Mouse (Mus musculus) left cerebral cortex, postnatal 4 days (tissue): Measurements from ENCODE around the gene Antxr1. TPM values are rescaled to one million over a fixed set of nuclear protein-coding genes. Genes with fewer than 3 reads are reported as not detected.
"Not testable (repeated sequence)": the region's sequence is repeated elsewhere in the genome, so short reads cannot be mapped to it uniquely, and the experiment has no call there.

Experiments
- DNase-seq: peaks from one replicate; pipeline ENCODE4 v3.0.0-alpha.2; 2022
- intact Hi-C: fragments of 180-260 bp; cut with DNase I; formaldehyde crosslinking; loops from one replicate; pipeline ENCODE4 v1.15.1; 2025
- total RNA-seq, 2 experiments: library from RNA; stranded (reverse); gene quantifications; 2 replicates each; pipeline ENCODE4 v1.2.3; 2021

Gene Antxr1
- total RNA-seq, 2 experiments from 2014 or later: 20.9 to 28.4 TPM

DNA sequence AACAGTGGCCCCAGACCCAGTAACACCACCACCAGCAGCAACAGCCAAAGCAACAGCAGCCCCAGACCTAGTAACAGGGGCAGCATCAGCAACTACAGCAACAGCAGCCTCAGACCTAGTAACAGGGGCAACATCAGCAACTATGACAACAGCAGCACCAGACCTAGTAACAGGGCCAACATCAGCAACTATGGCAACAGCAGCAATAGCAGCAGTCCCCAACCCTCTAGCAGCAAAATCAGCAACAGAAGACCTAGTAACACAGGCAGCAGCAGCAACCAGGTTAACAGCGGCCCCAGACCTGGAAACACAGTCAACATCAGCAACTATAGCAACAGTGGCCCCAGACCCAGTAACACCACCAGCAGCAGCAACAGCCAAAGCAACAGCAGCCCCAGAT is 224.1 kb downstream of the Antxr1 start:
- DNase-seq: no peak
- intact Hi-C loops: no loop called here

DNA sequence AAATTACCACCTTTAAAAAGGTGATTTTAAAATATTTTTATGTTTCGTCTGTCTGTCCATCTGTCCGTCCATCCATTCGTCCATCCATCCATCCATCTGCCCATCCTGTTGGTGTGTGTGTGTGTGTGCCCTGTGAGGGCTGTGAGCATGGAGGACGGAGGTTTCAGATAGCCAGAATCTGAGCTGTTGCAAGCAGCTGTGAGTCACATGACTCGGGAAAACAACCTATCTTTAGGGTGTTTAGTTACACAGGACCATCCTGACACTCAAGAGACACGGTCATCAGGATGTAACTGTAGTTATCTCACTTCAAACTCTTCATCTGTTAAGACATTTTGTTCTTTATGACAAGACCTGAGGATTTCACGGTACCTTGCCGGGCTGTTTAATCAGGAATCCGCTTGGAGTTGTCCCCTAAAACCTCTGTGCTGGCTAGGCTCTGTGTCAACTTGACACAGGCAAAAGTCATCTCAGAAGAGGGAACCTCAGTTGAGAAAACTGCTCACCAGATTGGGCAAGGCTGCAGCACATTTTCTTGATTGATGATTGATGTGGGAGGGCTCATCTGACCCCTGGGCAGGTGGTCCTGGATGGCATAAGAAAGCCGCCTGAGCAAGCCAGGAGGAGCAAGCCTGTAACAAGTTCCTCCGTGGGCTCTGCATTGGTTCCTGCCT is 231.4 kb downstream of the Antxr1 start, which contains the start of gene D6Ertd527e:
Gene D6Ertd527e, plus strand, starts transcription at position 624 of the 674 bp plus-strand sequence.
- intact Hi-C loops: loop anchor here (10.0 kb wide), 1 partner anchor 421 kb away; no protein-coding TSS in a partner anchor
- DNase-seq: no peak

DNA sequence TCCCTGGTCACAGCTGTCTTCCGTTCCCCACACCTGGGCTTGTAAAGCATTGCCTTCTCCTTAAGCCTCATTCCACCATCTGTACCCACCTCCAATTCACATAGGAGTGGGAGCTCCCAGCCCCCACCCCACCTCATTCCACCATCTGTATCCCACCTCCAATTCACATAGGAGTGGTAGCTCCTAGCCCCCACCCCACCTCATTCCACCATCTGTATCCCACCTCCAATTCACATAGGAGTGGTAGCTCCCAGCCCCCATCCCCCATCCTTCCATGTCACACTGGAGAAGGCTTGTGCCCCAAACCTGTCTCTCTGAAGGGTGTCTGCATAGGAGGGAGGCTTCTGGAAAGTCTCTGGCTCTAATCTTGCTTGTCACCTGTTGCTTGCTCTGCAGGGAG is 232.3 kb downstream of the Antxr1 start:
- intact Hi-C loops: loop anchor here (10.0 kb wide), 1 partner anchor 421 kb away; no protein-coding TSS in a partner anchor
- no peak for DNase-seq

DNA sequence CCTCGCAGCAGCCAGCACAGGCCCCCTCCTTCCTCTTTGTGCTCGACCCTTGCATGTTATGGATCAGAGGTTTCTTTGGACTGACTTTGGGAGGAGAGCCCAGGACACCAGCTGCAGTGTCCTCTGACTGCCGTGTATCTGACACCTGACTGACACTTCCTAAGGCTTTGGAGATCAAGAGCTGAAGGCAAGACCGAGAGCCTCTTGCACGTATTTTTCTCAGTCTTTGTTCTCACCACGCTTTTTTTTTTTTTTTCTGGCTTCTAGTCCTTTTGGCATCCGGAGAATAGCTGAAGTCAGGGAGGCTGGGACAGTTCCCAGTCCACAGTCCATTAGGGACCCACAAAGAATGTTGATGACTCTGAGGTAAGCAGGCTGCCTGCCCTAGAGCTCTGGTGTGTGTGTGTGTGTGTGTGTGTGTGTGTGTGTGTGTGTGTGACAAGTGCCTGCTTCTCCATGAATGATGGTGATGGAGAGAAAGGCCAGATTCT is 233.2 kb downstream of the Antxr1 start:
- intact Hi-C loops: loop anchor here (10.0 kb wide), 1 partner anchor 422 kb away; no protein-coding TSS in a partner anchor
- peak; percentile 21 for DNase-seq

DNA sequence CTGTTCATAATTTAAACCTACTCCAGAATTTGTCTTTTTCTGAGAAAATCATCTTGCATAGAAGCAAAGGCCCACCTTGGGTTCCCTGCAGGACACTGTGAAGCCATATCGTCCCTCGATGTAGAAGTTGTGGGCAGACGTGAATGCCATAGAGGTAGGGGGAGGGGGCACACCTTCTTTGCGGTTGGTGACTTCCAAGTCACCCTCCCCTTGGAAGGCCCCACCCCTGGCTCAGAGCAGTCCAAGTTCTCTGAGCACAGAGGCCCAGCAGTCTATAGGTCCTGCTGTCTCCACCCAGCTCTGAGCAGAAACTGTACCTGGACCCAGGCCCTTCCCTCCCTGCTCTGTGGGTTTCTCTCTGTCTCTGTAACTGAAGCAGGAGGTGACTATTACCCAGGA is 233.7 kb downstream of the Antxr1 start:
- peak; percentile 12 for DNase-seq
- intact Hi-C loops: loop anchor here (2.0 to 10.0 kb wide), 3 partner anchors 235 to 423 kb away; no protein-coding TSS in a partner anchor

DNA sequence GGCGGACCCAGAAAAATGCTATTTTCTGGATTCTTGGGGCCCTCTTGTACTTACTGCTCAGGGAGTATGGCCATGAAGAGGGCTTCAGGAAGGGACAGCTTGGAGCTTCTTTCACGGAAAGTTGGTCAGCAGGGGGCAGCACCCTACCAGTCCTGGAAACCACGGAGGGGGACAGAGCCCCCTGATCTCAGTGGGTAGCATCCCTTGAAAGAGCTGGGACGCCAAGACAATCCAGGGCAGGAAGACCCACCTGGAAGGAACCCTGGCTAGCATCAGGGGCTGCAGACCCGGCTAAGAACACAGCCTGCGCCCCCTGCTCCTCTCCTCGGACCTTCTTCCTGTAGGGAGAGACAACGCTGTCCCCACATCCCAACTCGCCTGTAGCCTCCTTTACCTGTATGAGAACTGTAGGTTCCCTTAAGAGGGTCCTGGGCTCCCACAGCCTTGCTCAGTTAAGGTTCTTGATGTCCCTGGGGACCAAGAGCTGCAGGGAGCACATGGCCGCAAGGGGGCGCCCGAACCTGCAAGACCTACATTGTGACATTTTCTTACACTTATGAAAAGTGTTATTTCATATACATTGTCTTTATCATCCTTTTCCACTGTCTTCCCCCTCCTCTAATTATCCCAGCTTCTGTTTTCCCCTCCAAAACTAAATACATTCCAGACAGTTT is 234.2 kb downstream of the Antxr1 start:
- intact Hi-C loops: loop anchor here (2.0 to 10.0 kb wide), 3 partner anchors 235 to 423 kb away; no protein-coding TSS in a partner anchor

DNA sequence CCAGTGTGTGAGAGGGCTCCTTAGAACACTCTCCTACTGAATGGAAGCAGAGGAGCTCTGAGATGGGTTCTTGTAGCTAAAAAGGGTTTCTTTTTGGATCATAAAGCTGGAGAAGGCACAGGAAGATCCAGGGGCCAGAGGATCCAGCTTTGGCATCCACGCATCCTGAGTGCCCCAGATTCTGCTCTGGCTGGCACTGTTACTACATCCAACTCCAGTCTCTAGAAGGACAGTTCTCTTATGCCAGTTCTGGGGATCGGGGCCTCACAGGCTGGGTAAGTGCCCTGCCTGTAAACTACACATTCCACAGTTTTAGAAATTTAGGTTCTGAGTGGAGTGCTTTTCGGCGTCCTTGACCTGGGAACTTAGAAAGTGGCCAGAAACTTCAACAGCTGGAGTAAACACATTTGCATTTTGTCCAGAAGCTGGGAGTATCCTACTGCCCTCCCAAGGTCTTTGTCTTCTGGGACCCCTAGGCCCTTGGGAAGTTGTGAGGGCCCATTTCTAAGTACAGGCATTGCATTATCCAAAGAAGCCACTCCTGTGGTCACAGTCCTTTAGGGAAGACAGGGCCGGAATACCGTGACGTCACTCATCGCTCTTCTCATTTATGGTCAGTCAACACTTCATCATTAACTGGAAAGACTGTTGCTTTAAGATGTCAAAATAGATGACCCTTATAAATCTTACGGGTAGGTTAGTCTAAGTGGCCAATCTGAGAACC is 235.2 kb downstream of the Antxr1 start:
- intact Hi-C loops: loop anchor here (2.0 to 10.0 kb wide), 3 partner anchors 236 to 424 kb away; no protein-coding TSS in a partner anchor
- peak; percentile 9 for DNase-seq

More for the DNA sequence above, 234.2 kb downstream of the Antxr1 start:
- peak; percentile 91 for DNase-seq

DNA sequence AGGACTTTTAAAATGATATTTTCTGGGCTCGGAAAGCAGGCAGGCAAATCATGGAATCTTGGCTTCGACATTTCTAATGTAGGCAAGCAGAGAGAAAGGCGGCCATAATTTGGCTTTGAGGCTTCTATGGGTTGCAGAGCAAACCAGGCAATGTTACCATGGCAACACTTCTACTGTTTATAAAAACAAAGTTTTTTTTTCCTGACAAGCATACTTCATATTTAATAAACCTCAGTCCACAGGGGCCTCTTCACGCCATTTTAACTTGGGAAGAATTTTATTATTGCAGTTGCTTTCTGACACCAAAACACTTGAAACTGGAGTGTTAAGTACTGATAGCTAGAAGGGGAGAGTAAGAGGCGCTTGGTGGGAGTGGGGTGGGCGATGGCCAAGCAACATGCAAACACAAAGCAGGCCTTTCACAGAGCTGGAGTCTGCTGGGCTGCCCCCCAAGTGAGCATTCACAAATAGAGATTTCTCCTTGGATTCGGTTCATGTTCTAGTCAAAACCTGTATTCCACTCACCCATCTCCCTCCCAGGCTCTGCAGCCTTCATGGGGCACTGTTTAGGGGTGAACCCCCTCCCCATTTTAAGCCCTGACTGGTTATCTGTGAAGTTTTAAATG is 235.8 kb downstream of the Antxr1 start:
- DNase-seq: peak; percentile 58
- intact Hi-C loops: loop anchor here (2.0 to 10.0 kb wide), 3 partner anchors 237 to 425 kb away; no protein-coding TSS in a partner anchor

DNA sequence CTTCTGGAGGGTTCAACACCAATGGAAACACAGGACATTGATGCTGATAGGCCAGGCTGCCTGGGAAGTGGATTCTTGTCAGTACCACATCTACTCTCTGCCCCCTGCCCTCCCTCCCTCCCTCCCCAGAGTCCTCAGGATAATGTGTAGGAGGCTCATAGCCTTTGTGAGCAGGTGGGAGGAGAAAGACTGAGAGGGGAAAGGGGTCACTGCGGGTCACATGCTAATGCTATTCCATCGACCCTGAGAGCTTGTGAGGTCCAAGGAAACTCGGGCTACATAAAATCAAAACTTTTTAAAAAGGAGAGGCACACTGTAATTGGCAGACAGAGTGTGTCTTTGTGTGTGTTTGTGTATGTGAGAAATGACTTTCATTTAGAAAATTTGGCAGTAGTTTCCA is 236.4 kb downstream of the Antxr1 start:
- intact Hi-C loops: no loop called here
- no peak for DNase-seq

DNA sequence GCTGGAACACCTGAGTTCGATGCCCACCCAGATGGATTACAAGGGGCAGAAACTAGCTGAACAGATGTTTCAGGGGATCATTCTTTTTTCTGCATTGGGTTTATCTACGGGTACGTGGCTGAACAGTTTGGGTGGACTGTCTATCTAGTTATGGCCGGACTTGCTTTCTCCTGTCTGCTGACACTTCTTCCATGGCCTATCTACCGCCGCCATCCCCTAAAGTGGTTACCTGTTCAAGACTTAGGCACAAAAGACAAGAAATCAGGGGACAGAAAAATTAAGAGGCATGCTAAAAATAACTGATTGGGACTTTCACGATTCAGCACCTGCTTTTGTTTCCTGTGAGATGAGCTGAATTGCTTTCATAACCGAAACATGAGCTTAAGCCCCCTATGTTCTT is 242.0 kb downstream of the Antxr1 start:
- DNase-seq, intact Hi-C loops: not testable (repeated sequence)

DNA sequence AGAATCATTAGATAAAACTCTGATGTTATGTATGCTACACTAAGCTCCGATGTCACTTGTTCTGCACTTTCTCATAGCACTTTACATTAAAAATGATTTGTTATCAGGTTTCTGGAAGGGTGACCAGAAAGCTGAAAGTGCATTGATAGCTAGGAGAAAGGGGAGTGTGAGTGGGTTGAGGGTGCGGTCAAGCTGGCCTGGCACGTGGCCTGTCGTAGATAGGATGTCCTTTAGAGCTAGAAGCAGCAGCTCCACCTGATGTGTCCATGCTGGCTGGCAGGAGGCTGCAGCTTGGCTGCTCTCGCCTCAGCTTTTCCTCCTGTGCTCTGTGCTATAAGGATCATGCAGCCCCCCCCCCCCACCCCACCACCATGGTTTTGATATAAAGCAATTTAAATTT is 243.1 kb downstream of the Antxr1 start:
- intact Hi-C loops: no loop called here
- DNase-seq: no peak

DNA sequence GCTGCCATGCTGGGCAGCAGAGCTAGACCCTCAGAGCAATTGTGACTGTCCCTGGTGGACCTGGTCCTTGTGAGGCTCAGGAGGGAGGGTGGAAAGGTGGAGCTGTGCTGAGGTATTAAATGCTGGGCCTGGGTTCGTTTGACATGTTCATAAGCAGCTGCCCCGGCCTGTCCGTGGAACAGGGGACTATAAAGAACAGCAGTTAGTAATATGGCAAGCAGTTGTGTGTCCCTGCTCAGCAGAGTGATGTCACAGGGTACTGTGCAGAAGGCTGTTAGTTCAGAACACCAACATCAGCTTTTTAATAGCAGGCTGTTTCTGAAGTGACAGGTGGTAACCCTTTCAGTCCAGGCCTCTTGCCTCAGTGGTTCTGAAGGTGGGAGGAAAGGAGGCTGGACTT is 244.7 kb downstream of the Antxr1 start:
- intact Hi-C loops: no loop called here
- DNase-seq: no peak

DNA sequence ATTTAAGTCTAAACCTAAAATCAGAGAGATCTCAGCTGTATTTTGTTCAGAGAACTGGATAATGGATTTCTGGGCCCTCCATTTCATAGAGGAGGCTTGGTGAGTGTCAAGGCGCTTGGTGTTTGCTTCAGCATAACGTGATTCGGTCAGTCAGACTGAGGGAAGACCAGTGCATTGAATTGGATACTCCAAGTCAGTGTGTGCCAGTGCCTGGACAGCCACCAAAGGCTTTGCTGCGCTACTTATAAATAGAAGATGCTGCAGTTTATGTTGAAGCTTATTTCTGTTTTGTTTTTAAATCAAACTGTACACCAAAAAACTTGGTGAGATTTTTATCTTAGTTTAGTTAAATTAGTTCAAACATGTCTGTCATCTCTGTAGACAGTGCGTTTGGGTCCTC is 247.3 kb downstream of the Antxr1 start:
- intact Hi-C loops: no loop called here
- DNase-seq: no peak

DNA sequence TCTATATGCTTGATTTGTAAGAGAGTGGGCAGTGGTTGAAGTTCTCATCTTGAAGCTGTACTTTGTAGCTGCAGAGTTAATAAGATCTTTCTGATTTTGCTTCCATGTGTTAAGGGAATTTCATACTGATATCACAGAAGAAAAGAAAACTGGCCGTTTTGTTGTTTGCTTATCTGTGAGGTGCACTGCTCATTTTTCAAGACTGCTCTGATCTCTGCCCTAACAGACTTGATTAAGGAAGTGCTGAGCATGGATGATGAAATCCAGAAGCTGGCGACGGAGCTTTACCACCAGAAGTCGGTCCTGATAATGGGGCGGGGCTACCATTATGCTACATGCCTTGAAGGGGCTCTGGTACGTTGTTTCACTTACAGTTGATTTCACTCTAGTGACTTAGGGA is 250.6 kb downstream of the Antxr1 start:
- intact Hi-C loops: no loop called here
- DNase-seq: no peak

Other genes starting within 250 kb of the Antxr1 start
- gene D6Ertd527e, start 231.1 kb downstream of the Antxr1 start, total RNA-seq: under 1 TPM in 1 of 2 experiments, not detected in 1; 0.26 TPM
- gene Gkn1, start 15.1 kb upstream of the Antxr1 start, total RNA-seq: not detected
- not detected for gene Gkn2, start 37.5 kb upstream of the Antxr1 start, total RNA-seq
- gene Gkn3, start 53.1 kb upstream of the Antxr1 start, total RNA-seq: 1 to 10 TPM in 1 of 2 experiments, under 1 TPM in 1; 0.87 to 2.0 TPM
- gene Bmp10, start 93.2 kb upstream of the Antxr1 start, total RNA-seq: under 1 TPM in 1 of 2 experiments, not detected in 1; 0.12 TPM
- gene Arhgap25, start 197.4 kb upstream of the Antxr1 start, total RNA-seq: 1 to 10 TPM; 2.4 to 3.7 TPM